Mouse (Mus musculus) heart, embryonic 11.5 days (tissue): ENCODE measurements around the gene Slc12a3. TPM values are rescaled to one million over a fixed set of nuclear protein-coding genes. Genes with fewer than 3 reads are reported as not detected.
A peak's percentile ranks its signal among the peaks of the same experiment; 100 is the strongest.

Experiments
- ATAC-seq: fragments of 200-750 bp; cut with Nextera tagmentation; replicated peaks from 2 replicates; pipeline ENCODE4 v1.8.0; 2017; ENCODE audit warnings: moderate library complexity; ENCODE audit not compliant: insufficient number of reproducible peaks, low FRiP score, low TSS enrichment
- H3K27ac ChIP-seq: fragments of 300-500 bp; sonication (generic); 2 replicates; pipeline ENCODE4 v1.5.1; 2014; ENCODE audit warnings: mild to moderate bottlenecking, low read depth, low read length
- H3K27me3 ChIP-seq: fragments of 300-500 bp; sonication (generic); 2 replicates; pipeline ENCODE4 v1.6.1; 2014; ENCODE audit warnings: mild to moderate bottlenecking, low read length, mixed read lengths; ENCODE audit not compliant: control insufficient read depth, insufficient read depth
- H3K36me3 ChIP-seq: fragments of 300-500 bp; sonication (generic); 2 replicates; pipeline ENCODE4 v1.6.1; 2014; ENCODE audit warnings: mild to moderate bottlenecking, low read length, moderate library complexity, mixed read lengths; ENCODE audit not compliant: control insufficient read depth, insufficient read depth
- H3K4me1 ChIP-seq: fragments of 300-500 bp; sonication (generic); 2 replicates; pipeline ENCODE4 v1.6.1; 2014; ENCODE audit warnings: low read length; ENCODE audit not compliant: control insufficient read depth, insufficient read depth
- H3K4me2 ChIP-seq: fragments of 300-500 bp; sonication (generic); 2 replicates; pipeline ENCODE4 v1.6.1; 2014; ENCODE audit warnings: mild to moderate bottlenecking, moderate library complexity
- H3K4me3 ChIP-seq: fragments of 300-500 bp; sonication (generic); 2 replicates; pipeline ENCODE4 v1.5.1; 2014; ENCODE audit warnings: low read depth, low read length
- H3K9ac ChIP-seq: fragments of 300-500 bp; sonication (generic); 2 replicates; pipeline ENCODE4 v1.6.1; 2014; ENCODE audit warnings: mild to moderate bottlenecking, low read depth, low read length, moderate library complexity
- H3K9me3 ChIP-seq: fragments of 300-500 bp; sonication (generic); replicated peaks from 2 replicates; pipeline ENCODE4 v1.6.1; 2016; ENCODE audit warnings: low read length; ENCODE audit not compliant: control insufficient read depth
- WGBS: fragments of 180-500 bp; shearing (Covaris S2); extraction: QIAGEN DNeasy Blood & Tissue Kit; methylation state at CpG from one replicate; pipeline ENCODE4 v1.1.7; 2014; ENCODE audit not compliant: insufficient replicate concordance; 5-methylcytosine and 5-hydroxymethylcytosine counted together
- polyA plus RNA-seq: library from polyadenylated mRNA; unstranded; fragments of >200 nt; fragmentation: Nextera tagmentation; extraction: Ambion mirVana; gene quantifications from 2 replicates; pipeline ENCODE4 v1.2.1, GENCODE M21; 2014

The Slc12a3 gene
- polyA plus RNA-seq, 1 experiment from 2014 or later = 0.20 TPM

DNA sequence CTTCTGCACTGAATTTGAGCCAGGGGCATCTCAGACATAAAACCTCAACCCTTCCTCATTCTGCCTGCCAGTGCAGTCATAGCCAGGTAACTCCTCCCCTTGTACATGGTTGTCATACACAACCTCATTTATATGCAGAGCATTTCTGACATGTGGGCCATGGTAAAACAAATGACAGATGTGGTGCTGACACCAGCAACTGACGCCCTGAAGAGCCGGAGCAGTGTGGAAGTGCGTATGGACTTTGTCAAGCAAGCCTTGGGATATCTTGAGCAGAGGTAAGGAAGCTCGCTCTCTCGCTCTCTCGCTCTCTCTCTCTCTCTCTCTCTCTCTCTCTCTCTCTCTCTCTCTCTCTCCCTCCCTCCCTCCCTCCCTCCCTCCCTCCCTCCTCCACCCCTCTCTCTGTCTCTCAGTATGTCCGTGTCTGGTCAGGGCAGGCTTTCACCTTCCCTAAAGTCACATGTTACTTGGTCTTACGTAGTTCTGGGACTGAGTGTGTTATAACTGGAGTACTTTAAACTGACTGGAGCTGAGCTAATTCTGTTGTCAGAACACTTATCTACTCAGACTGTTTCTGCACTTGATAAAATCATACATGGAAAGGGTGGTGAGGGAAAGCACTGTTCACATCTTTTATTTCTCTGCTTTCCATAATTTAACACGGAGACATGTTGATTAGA, 32.5 kb upstream of the Slc12a3 start:
- Histone ChIP-seq H3K27ac (peak overlapping the region; percentile 42; the same call in 1 of the 2 replicates), H3K4me2 (0 out of 2 replicates have a peak overlapping the region, but pooled peaks have one; percentile 4), H3K27me3 (no peaks in the 10 kb centered on the region), H3K36me3 (no peaks in the 10 kb centered on the region), H3K9me3 (no peaks in the 10 kb centered on the region), H3K4me1 (peaks cover 21% of the 10 kb centered on the region), H3K9ac (no peak overlapping the region), H3K4me3 (no peak overlapping the region)
- 48% methylated on average over 9 of the region's 9 CpGs for WGBS
- ATAC-seq = peak; percentile 78

DNA sequence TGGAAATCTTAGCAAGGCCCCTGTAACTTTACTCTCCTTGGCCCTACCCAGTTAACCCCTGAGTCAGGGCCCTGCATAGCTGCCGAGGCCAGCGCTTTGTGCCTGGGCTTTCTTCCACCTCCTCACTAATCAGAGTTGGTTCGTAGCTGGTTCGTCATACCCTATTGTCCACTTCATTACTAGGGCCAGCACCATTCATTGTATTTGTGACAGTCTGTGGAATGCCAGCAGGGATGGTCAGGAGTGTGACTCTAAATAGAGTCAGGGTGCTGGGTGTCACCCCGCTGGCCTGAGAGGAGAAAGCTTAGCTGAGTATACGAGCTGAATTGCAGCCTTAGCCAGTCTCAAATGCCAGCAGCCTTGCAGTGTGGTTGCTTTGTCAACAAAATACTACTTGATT, 31.9 kb upstream of the Slc12a3 start:
- peak overlapping the region; percentile 4; the same call in 1 of the 2 replicates for H3K4me2 ChIP-seq

DNA sequence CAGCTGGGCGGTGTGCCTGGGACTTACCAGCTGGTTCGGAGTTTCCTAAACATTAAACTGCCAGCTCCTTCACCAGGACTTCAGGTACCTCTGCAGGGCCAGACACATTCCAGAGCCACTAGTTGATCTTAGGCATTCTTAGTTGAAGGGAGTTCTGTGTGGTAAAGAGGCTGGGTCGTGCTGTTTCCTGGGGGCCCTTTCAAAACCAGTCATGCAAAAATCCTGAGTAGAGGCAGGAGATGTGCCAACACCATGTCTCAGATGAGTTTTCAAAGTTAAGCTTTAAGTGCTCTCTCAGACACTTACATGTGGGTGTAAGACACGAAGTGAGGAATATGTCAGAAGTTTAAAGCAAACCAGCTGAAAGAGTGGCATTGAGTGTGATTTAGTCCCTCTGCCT, 28.2 kb upstream of the Slc12a3 start:
- 64% methylated on average over 4 of the region's 4 CpGs for WGBS
- H3K4me3 ChIP-seq = no peak overlapping the region
- H3K4me2 ChIP-seq = no peak overlapping the region
- H3K4me1 ChIP-seq = peaks cover 12% of the 10 kb centered on the region
- no peaks in the 10 kb centered on the region for H3K27me3 ChIP-seq
- H3K36me3 ChIP-seq = peaks cover 10% of the 10 kb centered on the region
- no peak overlapping the region for H3K27ac ChIP-seq
- no peak overlapping the region for H3K9ac ChIP-seq
- H3K9me3 ChIP-seq = no peaks in the 10 kb centered on the region
- no peak for ATAC-seq

More for the DNA sequence above, 31.9 kb upstream of the Slc12a3 start:
- Histone ChIP-seq H3K4me1 (peaks cover 18% of the 10 kb centered on the region), H3K27ac (peak overlapping the region; percentile 42; the same call in 1 of the 2 replicates), H3K4me3 (no peak overlapping the region), H3K36me3 (no peaks in the 10 kb centered on the region), H3K9ac (no peak overlapping the region), H3K9me3 (no peaks in the 10 kb centered on the region), H3K27me3 (no peaks in the 10 kb centered on the region)
- 0 out of 2 replicates have a peak, but pooled peaks have one; percentile 31 for ATAC-seq
- 58% methylated on average over 6 of the region's 6 CpGs for WGBS

DNA sequence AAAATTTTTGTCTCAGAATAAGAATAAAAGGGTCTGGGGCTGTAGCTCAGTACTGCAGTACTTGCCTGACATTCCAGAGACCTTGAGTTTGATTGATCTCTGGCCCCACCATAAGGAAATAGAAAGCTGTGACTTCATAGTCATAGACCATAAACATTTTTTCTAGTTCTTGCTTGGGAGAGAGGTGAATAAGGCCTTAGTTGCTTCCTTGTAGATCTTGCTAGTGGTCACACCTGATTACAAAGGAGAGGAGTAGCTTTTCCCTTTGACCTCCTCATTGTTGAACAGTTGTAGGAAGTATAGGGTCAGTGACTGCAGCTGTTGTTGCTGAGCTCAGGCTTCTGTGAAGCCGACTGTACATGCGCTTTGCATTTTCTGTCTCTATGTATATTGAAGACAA, 24.6 kb upstream of the Slc12a3 start:
- no peaks in the 10 kb centered on the region for H3K27me3 ChIP-seq
- H3K9ac ChIP-seq = no peak overlapping the region
- no peak for ATAC-seq
- H3K36me3 ChIP-seq = peaks cover 21% of the 10 kb centered on the region
- no peaks in the 10 kb centered on the region for H3K9me3 ChIP-seq
- WGBS = 92% methylated on average over 2 of the region's 2 CpGs
- H3K27ac ChIP-seq = no peak overlapping the region
- no peak overlapping the region for H3K4me3 ChIP-seq
- H3K4me1 ChIP-seq = peaks cover 9% of the 10 kb centered on the region
- no peak overlapping the region for H3K4me2 ChIP-seq

DNA sequence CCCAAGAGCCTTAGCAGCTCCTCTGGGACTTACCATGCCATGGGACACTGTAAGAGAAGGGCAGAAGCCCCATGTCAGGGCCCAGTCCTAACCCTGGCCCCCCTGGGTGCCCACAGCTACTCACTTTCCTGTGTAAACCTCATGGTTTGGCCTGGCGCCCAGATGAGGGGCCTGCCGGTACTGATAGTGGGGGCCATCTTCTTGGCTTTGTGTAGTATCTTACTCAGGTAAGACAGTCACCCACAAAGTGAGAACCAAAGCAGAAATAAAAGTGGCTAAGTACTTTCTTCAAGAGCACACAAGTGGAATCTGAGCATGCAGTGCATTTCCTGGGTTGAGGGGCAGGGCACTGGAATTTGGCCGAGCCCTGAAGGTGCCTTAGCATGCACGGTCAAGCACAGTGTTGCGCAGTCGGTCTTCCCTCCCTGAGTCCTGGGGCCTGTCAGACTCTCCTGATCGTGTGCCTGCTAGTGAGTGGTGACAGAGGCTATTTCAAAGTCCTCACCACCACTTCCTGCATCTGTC, 21.9 kb upstream of the Slc12a3 start:
- H3K9ac ChIP-seq = no peak overlapping the region
- H3K4me1 ChIP-seq = peaks cover 9% of the 10 kb centered on the region
- no peaks in the 10 kb centered on the region for H3K9me3 ChIP-seq
- WGBS = 49% methylated on average over 7 of the region's 7 CpGs
- peaks cover 29% of the 10 kb centered on the region for H3K36me3 ChIP-seq
- H3K27ac ChIP-seq = peak overlapping the region; percentile 29; the same call in 1 of the 2 replicates
- no peak overlapping the region for H3K4me2 ChIP-seq
- ATAC-seq = no peak
- H3K27me3 ChIP-seq = no peaks in the 10 kb centered on the region
- H3K4me3 ChIP-seq = no peak overlapping the region

DNA sequence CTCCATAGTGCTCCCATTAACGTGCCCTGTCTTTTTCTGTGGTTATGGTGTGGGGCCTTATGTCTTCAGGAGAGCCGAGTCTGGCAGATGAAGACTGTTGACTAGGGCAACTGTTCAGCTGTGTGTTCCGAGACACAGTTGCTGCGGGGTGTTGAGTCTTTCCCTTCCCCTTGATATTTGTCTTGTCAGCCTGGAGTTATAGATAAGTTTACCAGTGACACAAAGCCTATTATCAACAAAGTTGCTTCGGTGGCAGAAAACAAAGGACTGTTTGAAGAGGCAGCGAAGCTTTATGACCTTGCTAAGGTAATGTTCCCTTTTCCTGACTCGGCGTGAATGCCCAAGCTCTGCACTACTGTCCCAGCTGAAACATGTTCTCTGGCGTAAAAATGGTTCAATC, 21.3 kb upstream of the Slc12a3 start:
- ATAC-seq = no peak
- H3K9ac ChIP-seq = no peak overlapping the region
- no peak overlapping the region for H3K4me2 ChIP-seq
- H3K4me1 ChIP-seq = peaks cover 9% of the 10 kb centered on the region
- WGBS = 61% methylated on average over 9 of the region's 9 CpGs
- H3K27ac ChIP-seq = peak overlapping the region; percentile 29
- H3K27me3 ChIP-seq = no peaks in the 10 kb centered on the region
- H3K9me3 ChIP-seq = no peaks in the 10 kb centered on the region
- no peak overlapping the region for H3K4me3 ChIP-seq
- H3K36me3 ChIP-seq = peaks cover 29% of the 10 kb centered on the region

DNA sequence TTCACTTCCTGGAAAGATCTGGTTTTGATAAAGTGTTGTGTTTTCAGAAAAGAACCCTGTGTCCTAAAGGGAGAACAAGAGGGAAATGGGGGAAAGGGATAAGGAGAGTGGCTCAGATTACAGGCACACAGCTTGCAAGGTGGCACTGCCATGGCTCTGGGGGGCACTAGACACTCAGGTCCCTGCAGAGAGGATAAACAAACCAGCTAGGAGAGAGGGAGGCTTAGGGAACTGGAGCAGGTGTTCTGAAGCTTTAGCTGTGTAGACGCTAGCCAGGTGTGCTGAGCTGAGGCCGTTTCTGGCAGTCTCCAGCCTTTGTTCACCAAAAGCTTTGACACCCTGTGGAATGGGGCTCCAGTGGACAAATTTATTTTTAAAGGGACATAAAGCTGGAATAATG, 14.9 kb upstream of the Slc12a3 start:
- Histone ChIP-seq H3K27ac (no peak overlapping the region), H3K9ac (no peak overlapping the region), H3K9me3 (no peaks in the 10 kb centered on the region), H3K4me2 (no peak overlapping the region), H3K36me3 (peaks cover 8% of the 10 kb centered on the region), H3K4me3 (no peak overlapping the region), H3K27me3 (no peaks in the 10 kb centered on the region), H3K4me1 (no peaks in the 10 kb centered on the region)
- no peak for ATAC-seq
- WGBS = 90% methylated on average over 2 of the region's 2 CpGs

DNA sequence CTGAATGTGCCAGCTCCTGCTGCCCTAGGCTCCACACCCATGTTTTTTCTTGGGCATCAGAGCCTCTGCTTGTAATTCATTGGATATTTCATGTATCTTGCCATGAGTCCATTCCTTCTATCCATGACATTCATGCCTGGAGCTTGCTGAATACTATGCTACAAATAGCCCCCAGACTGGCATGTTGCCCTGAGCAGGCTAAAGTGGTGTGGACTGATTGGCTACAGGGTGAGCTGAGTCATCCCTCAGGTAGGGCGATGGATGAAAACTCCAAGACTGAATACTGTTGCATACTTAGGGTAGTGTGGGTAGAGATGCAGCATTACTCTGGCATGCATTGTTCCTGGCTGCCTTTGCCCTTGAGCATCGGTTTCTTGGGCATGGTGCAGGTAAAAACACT, 11.8 kb upstream of the Slc12a3 start:
- no peak for ATAC-seq
- Histone ChIP-seq H3K9me3 (no peaks in the 10 kb centered on the region), H3K27ac (no peak overlapping the region), H3K4me2 (no peak overlapping the region), H3K27me3 (no peaks in the 10 kb centered on the region), H3K4me3 (no peak overlapping the region), H3K4me1 (no peaks in the 10 kb centered on the region), H3K9ac (no peak overlapping the region), H3K36me3 (no peaks in the 10 kb centered on the region; the same call in 1 of the 2 replicates)
- WGBS = 89% methylated on average over 2 of the region's 2 CpGs

DNA sequence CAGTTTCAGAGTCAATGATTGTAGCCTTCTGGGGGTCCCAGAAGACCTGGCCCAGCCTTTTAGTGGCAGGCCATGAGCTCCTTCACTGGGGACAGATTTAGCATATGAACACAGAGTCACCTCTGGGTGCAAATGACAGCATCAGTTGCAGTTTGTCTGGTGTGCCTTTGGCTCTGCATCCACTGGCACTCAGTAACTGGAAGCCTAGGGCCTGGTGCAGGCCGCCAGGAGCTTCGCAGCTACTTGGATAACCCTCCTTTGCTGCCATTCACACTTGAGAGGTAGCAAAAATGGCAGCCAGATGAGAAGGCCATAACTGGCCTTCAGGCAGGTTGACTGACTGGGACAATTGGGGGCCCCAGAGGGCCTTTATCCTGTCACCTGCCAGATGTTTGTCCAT, 11.3 kb upstream of the Slc12a3 start:
- Histone ChIP-seq H3K4me1 (no peaks in the 10 kb centered on the region), H3K9me3 (no peaks in the 10 kb centered on the region), H3K4me2 (no peak overlapping the region), H3K27me3 (no peaks in the 10 kb centered on the region), H3K27ac (no peak overlapping the region), H3K9ac (no peak overlapping the region), H3K36me3 (no peaks in the 10 kb centered on the region; the same call in 1 of the 2 replicates), H3K4me3 (no peak overlapping the region)
- no peak for ATAC-seq
- 90% methylated on average over 2 of the region's 2 CpGs for WGBS
